Mouse (Mus musculus): ENCODE data around the gene Ciapin1. TPM values are rescaled to one million over a fixed set of nuclear protein-coding genes. Genes with fewer than 3 reads are reported as not detected.

Gene Ciapin1
- polyA plus RNA-seq, 1 experiment from 2014 or later, result 91.9 TPM

- no peaks in the 10 kb centered on the region for H3K9me3 ChIP-seq (ENCODE audit: control insufficient read depth, low read length)
- 0% methylated on average over 1 of the region's 1 CpGs for WGBS
- no peaks in the 10 kb centered on the region for H3K36me3 ChIP-seq (ENCODE audit: control insufficient read depth, insufficient read depth, low read length)
- no peak for ATAC-seq (ENCODE audit: low read depth)
- no peak overlapping the region for H3K9ac ChIP-seq (ENCODE audit: low read length)
- no peak overlapping the region for H3K4me2 ChIP-seq (ENCODE audit: low read depth, low read length)
- no peaks in the 10 kb centered on the region for H3K27me3 ChIP-seq (ENCODE audit: control insufficient read depth, insufficient read depth, low read depth, low read length)
- H3K27ac ChIP-seq (ENCODE audit: low read length), result no peak overlapping the region
- no peaks in the 10 kb centered on the region for H3K4me1 ChIP-seq (replicated peaks; ENCODE audit: control insufficient read depth, insufficient read depth, low read length)
- no peak overlapping the region for H3K4me3 ChIP-seq (ENCODE audit: low read length)
Observed at GRCm38 (mm10) chr8:94814556-94814955, 23.6 kb downstream of the Ciapin1 start.

GRCm38 (mm10) chr8:94812645-94813098 is 25.5 kb downstream of the Ciapin1 start:
- H3K27ac ChIP-seq (ENCODE audit: low read length), result no peak overlapping the region
- no peaks in the 10 kb centered on the region for H3K9me3 ChIP-seq (ENCODE audit: control insufficient read depth, low read length)
- 28% methylated on average over 6 of the region's 6 CpGs for WGBS
- ATAC-seq (ENCODE audit: low read depth), result peak; percentile 63
- no peaks in the 10 kb centered on the region for H3K36me3 ChIP-seq (ENCODE audit: control insufficient read depth, insufficient read depth, low read length)
- H3K4me1 ChIP-seq (replicated peaks; ENCODE audit: control insufficient read depth, insufficient read depth, low read length), result no peaks in the 10 kb centered on the region
- no peak overlapping the region for H3K9ac ChIP-seq (ENCODE audit: low read length)
- H3K4me3 ChIP-seq (ENCODE audit: low read length), result no peak overlapping the region
- H3K4me2 ChIP-seq (ENCODE audit: low read depth, low read length), result 0 out of 2 replicates have a peak overlapping the region, but pooled peaks have one; percentile 12
- H3K27me3 ChIP-seq (ENCODE audit: control insufficient read depth, insufficient read depth, low read depth, low read length), result no peaks in the 10 kb centered on the region

GRCm38 (mm10) chr8:94811654-94812053 is 26.5 kb downstream of the Ciapin1 start:
- Histone ChIP-seq H3K4me1 (replicated peaks; ENCODE audit: control insufficient read depth, insufficient read depth, low read length) (no peaks in the 10 kb centered on the region), H3K9ac (ENCODE audit: low read length) (no peak overlapping the region), H3K27me3 (ENCODE audit: control insufficient read depth, insufficient read depth, low read depth, low read length) (no peaks in the 10 kb centered on the region), H3K4me2 (ENCODE audit: low read depth, low read length) (no peak overlapping the region), H3K36me3 (ENCODE audit: control insufficient read depth, insufficient read depth, low read length) (no peaks in the 10 kb centered on the region), H3K9me3 (ENCODE audit: control insufficient read depth, low read length) (no peaks in the 10 kb centered on the region), H3K4me3 (ENCODE audit: low read length) (no peak overlapping the region), H3K27ac (ENCODE audit: low read length) (no peak overlapping the region)
- ATAC-seq (ENCODE audit: low read depth), result no peak
- WGBS, result 60% methylated on average over 6 of the region's 6 CpGs

GRCm38 (mm10) chr8:94810855-94811254 is 27.3 kb downstream of the Ciapin1 start:
- 68% methylated on average over 5 of the region's 5 CpGs for WGBS
- Histone ChIP-seq H3K9ac (ENCODE audit: low read length) (no peak overlapping the region), H3K9me3 (ENCODE audit: control insufficient read depth, low read length) (no peaks in the 10 kb centered on the region), H3K27me3 (ENCODE audit: control insufficient read depth, insufficient read depth, low read depth, low read length) (no peaks in the 10 kb centered on the region), H3K36me3 (ENCODE audit: control insufficient read depth, insufficient read depth, low read length) (no peaks in the 10 kb centered on the region), H3K27ac (ENCODE audit: low read length) (no peak overlapping the region), H3K4me3 (ENCODE audit: low read length) (no peak overlapping the region), H3K4me1 (replicated peaks; ENCODE audit: control insufficient read depth, insufficient read depth, low read length) (no peaks in the 10 kb centered on the region), H3K4me2 (ENCODE audit: low read depth, low read length) (no peak overlapping the region)
- no peak for ATAC-seq (ENCODE audit: low read depth)

- Histone ChIP-seq H3K36me3 (ENCODE audit: control insufficient read depth, insufficient read depth, low read length) (no peaks in the 10 kb centered on the region), H3K27ac (ENCODE audit: low read length) (no peak within 1 kb of the TSS), H3K4me3 (ENCODE audit: low read length) (no peak within 1 kb of the TSS), H3K9ac (ENCODE audit: low read length) (no peak within 1 kb of the TSS), H3K9me3 (ENCODE audit: control insufficient read depth, low read length) (no peaks in the 10 kb centered on the region), H3K4me1 (replicated peaks; ENCODE audit: control insufficient read depth, insufficient read depth, low read length) (no peaks in the 10 kb centered on the region), H3K27me3 (ENCODE audit: control insufficient read depth, insufficient read depth, low read depth, low read length) (no peaks in the 10 kb centered on the region), H3K4me2 (ENCODE audit: low read depth, low read length) (no peak within 1 kb of the TSS)
- no peak for ATAC-seq (ENCODE audit: low read depth)
- 42% methylated on average over 3 of the region's 3 CpGs for WGBS
Observed at GRCm38 (mm10) chr8:94810153-94810552, 28.0 kb downstream of the Ciapin1 start, which contains the start of gene Ccl17. Ccl17 (plus strand) TSS chr8:94810453.

GRCm38 (mm10) chr8:94808372-94808771 is 29.8 kb downstream of the Ciapin1 start:
- Histone ChIP-seq H3K27me3 (ENCODE audit: control insufficient read depth, insufficient read depth, low read depth, low read length) (no peaks in the 10 kb centered on the region), H3K4me3 (ENCODE audit: low read length) (no peak overlapping the region), H3K27ac (ENCODE audit: low read length) (no peak overlapping the region), H3K9me3 (ENCODE audit: control insufficient read depth, low read length) (no peaks in the 10 kb centered on the region), H3K9ac (ENCODE audit: low read length) (no peak overlapping the region), H3K36me3 (ENCODE audit: control insufficient read depth, insufficient read depth, low read length) (no peaks in the 10 kb centered on the region), H3K4me2 (ENCODE audit: low read depth, low read length) (no peak overlapping the region), H3K4me1 (replicated peaks; ENCODE audit: control insufficient read depth, insufficient read depth, low read length) (no peaks in the 10 kb centered on the region)
- WGBS, result 76% methylated on average over 6 of the region's 6 CpGs
- no peak for ATAC-seq (ENCODE audit: low read depth)

GRCm38 (mm10) chr8:94807506-94807905 is 30.7 kb downstream of the Ciapin1 start:
- H3K27me3 ChIP-seq (ENCODE audit: control insufficient read depth, insufficient read depth, low read depth, low read length), result no peaks in the 10 kb centered on the region
- H3K36me3 ChIP-seq (ENCODE audit: control insufficient read depth, insufficient read depth, low read length), result no peaks in the 10 kb centered on the region
- H3K4me3 ChIP-seq (ENCODE audit: low read length), result no peak overlapping the region
- H3K27ac ChIP-seq (ENCODE audit: low read length), result no peak overlapping the region
- H3K4me1 ChIP-seq (replicated peaks; ENCODE audit: control insufficient read depth, insufficient read depth, low read length), result no peaks in the 10 kb centered on the region
- ATAC-seq (ENCODE audit: low read depth), result no peak
- no peaks in the 10 kb centered on the region for H3K9me3 ChIP-seq (ENCODE audit: control insufficient read depth, low read length)
- no peak overlapping the region for H3K9ac ChIP-seq (ENCODE audit: low read length)
- WGBS, result 56% methylated on average over 7 of the region's 7 CpGs
- no peak overlapping the region for H3K4me2 ChIP-seq (ENCODE audit: low read depth, low read length)

- H3K27me3 ChIP-seq (ENCODE audit: control insufficient read depth, insufficient read depth, low read depth, low read length), result no peaks in the 10 kb centered on the region
- no peaks in the 10 kb centered on the region for H3K9me3 ChIP-seq (ENCODE audit: control insufficient read depth, low read length)
- no peak for ATAC-seq (ENCODE audit: low read depth)
- 56% methylated on average over 4 of the region's 4 CpGs for WGBS
- no peak overlapping the region for H3K27ac ChIP-seq (ENCODE audit: low read length)
- H3K4me2 ChIP-seq (ENCODE audit: low read depth, low read length), result no peak overlapping the region
- no peaks in the 10 kb centered on the region for H3K4me1 ChIP-seq (replicated peaks; ENCODE audit: control insufficient read depth, insufficient read depth, low read length)
- H3K9ac ChIP-seq (ENCODE audit: low read length), result no peak overlapping the region
- H3K36me3 ChIP-seq (ENCODE audit: control insufficient read depth, insufficient read depth, low read length), result no peaks in the 10 kb centered on the region
- H3K4me3 ChIP-seq (ENCODE audit: low read length), result no peak overlapping the region
Observed at GRCm38 (mm10) chr8:94805811-94806210, 32.3 kb downstream of the Ciapin1 start.

GRCm38 (mm10) chr8:94804546-94805340 is 33.4 kb downstream of the Ciapin1 start:
- Histone ChIP-seq H3K27me3 (ENCODE audit: control insufficient read depth, insufficient read depth, low read depth, low read length) (no peaks in the 10 kb centered on the region), H3K36me3 (ENCODE audit: control insufficient read depth, insufficient read depth, low read length) (no peaks in the 10 kb centered on the region), H3K4me3 (ENCODE audit: low read length) (no peak overlapping the region), H3K27ac (ENCODE audit: low read length) (no peak overlapping the region), H3K9me3 (ENCODE audit: control insufficient read depth, low read length) (no peaks in the 10 kb centered on the region), H3K4me1 (replicated peaks; ENCODE audit: control insufficient read depth, insufficient read depth, low read length) (no peaks in the 10 kb centered on the region), H3K9ac (ENCODE audit: low read length) (no peak overlapping the region), H3K4me2 (ENCODE audit: low read depth, low read length) (no peak overlapping the region)
- no peak for ATAC-seq (ENCODE audit: low read depth)
- WGBS, result 55% methylated on average over 10 of the region's 10 CpGs

Measured in lung, embryonic 16.5 days (tissue).